Mouse (Mus musculus) fibroblast of lung, adult 2 months (primary cell): ENCODE measurements around the gene Sim1.

ENCODE experiments used
- DNase-seq: peaks from one replicate; pipeline ENCODE4 v3.0.0-alpha.2; 2011; ENCODE audit warnings: low read depth

Gene Sim1

DNA sequence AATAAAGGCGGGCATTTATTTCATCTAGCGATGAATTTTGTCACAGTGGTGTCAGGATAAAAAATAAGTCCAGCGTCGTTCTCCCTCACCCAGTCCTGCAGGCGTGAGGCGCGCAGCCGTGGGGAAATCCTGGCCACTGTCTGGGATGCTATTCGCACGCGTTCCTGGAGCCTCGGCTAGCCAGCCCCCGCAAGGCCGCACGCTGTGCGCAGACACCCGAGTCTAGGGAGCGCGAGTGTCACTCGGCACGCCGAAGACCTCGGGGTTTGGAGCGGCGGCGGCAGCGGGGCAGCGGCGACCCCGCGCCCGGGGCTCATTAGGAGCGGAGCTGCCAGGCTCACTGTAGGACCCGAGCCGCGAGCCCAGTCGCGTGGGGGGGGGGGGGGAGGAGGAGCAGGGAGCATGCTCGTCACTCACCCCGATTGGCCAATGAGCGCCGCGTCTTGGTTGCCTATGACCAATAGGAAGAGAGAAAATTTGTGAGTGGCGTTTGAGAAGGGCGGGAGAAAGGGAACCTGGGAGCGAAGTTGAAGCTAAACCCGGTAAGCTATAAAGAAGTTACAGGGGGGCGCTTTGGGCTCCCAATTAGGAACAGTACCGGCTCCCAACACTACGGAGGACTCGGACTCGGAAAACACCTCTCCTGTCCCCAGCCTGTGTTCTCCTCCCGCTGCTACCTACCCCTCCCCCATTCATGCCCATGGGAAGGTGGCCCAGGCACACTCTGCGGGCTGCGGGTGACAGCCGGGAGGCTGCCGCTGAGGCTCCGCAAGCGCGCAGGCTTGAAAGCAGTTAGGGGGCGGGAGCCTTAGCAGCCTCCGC lies at the start of gene Sim1:
TSS of gene Sim1 (plus strand) at position 585 of the 822 bp plus-strand sequence.
- DNase-seq = peak; percentile 90

DNA sequence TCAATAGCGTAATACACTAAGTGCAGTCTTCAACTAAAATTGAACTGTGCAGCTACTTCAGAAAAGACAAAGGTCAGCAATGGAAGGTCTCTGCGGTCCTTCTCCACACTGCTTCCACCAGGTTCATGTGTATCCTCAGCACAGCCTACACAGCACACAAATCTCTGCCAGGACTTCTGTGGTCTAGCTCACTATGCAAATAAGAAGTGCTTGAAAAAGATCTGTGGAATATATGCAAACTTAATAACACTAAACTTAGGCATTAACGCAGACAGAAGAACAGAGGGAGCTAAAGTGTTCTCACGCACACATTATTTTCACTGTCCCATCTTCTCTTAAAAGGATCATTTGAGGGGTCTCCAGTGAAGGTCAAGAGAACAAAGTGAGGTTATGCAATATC lies 26.4 kb upstream of the Sim1 start:
- DNase-seq = no peak

DNA sequence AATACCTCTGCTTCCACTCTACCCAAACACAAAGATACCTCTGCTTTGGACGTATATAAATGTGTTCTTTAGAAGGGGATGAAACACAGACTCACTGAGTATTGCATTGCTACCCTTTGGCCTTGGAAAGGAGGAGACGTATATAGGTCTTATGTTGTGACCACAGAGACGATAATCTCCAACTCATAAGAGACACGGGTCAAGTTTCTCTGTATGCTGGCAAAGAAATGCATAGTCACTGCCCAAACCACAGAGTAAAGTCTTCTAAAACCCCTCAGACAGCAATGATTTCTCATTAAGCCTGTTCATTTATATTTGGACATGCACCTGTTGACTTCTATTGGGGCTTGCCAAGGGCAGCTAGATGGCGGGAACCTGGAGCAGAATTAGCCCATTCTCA lies 17.6 kb upstream of the Sim1 start:
- DNase-seq = no peak

DNA sequence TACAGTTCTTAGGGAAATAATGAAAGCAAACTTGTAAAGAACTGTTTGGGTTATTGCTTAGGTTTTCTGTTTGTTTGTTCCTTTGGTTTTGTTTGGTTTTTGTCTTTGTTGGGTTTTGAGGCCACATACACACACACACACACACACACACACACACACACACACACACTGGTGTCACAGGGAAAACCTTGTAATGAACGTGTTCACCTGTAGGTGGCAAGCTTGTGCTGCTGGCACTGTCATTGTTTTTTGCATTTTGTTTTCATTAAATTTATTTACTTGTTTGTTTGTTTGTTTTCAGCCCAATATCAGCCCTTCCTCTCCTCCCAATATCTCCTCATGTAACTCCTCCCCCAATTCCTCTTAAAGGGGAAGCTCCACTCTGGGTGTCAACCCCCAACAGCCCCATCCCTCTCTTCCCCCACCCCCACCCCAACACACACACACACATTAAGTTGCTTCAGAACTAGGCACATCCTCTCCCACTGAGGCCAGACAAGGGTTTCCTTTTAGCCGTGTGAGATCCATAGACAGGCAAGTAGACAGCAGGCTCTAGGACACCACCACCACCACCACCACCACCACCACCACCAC lies 13.0 kb upstream of the Sim1 start:
- no peak for DNase-seq

DNA sequence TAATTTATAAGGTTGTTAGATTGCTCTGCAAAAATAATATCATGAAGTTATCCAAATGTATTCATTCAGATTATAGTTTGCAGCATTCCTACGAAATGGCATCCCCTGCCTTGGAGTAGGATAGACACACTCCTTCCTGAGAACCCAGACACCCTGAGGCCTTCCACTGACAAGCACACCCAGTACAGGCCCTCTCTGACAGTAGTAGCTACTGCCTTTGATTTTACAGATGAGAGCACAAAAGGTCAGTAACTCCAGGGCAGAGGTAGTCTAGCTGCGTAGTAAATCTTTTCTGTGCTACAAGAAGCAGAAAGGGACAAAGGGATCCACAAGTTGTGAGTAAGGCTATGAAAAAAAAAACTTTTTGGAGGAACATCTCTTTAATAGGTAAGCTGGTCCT lies 12.2 kb upstream of the Sim1 start:
- no peak for DNase-seq

DNA sequence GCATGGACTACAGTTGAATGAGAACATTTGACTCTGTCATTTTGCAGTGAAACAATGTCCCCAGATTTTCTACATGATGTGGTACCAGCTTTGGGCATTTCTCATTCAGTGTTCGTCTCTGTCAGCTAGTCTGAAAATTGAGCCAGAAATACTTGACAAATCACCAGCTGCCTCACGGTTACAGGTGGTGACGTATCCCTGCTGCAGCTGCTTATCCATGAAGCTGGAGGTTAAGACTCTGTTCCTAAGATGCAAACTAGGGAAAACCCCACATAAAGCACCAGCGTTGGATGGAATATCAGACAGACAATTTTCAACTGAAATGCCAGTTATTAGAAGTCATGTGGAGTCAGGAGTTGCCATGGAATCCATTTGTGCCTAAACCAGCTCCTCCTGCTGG lies 8.2 kb upstream of the Sim1 start:
- no peak for DNase-seq

DNA sequence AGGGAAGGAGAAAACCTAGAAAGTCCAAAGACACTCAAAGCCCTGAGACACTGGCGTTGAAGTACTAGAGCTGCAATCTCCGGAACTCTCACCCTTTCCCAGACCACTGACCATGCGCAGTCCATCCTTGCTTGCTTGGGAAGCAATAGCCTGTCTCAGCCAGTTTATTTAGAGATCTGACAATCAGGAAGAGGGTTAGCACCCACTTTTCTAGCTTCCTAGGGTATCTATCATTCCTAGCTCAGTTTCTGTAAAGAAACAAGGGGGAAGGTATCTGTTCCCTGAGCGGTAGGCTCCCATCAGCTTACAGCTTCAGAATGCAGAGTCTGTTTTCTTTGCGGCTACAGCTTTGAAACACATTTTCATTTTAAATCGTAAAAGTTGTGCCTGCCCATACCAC lies 3.9 kb upstream of the Sim1 start:
- no peak for DNase-seq

DNA sequence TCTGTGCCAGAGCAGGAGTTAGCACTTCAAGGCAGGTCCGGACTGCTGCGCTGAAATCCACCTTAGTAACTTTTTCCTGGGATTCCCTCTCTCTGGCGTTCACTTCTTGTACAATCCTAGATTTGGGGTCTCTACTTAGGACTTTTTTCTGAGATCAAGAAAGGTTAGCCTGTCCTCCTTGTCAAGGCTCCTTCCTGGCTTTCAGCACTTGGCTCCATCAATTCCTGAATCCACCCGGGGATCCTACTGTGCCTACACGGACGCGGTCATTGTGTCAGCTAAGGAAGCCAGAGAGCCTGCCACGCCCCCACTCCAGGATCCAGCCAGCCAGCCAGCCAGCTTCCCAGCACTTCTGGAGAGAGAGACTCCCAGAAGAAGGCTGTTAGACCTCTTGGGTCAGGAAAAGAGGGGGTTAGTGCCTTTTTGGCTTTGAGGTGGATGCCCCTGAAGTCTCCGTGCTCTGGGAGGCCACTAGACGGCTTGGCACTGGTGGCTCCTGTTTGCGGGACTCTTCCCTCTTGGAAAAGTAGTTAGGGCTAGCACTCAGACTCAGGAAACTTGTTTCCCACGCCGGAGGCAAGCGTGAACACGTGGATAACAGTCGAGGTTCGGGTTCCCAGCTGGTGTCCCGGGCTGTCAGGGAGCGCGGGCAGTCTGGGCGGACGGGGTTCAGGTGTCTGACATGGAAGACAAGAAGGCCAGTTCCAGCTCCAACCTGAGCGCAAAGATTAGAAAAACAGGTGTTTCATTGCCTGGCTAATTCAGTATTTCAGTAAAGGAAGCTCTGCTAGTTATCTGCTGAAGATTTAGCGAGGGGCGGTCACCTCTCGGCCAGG lies 2.5 kb upstream of the Sim1 start:
- no peak for DNase-seq

DNA sequence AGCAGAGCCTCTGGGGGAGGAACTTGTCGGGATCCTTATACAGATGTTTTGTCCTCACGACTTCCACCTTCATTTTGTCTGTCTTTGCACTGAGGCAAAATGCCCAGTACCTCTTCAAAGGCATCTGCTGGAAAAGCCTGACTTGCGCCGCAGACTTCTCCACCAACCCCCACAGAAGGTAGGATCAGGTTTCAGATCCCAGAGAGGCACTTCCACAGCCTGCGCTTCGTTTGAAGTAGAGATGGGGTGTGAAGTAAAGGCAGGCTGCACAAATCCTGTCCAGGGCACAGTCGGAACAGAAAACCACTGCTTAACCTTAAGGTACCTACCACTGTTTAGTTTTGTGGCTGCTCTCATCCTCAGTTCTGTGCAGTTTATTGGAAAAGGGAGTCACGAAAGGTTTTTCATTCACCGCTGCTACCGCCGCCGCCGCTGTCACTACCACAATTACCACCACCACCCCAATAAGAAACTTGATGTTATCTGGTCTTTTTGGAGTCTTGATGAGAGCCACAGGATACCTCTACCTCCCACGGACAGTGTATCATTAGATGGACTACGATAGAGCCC lies 1.7 kb upstream of the Sim1 start:
- DNase-seq = no peak

DNA sequence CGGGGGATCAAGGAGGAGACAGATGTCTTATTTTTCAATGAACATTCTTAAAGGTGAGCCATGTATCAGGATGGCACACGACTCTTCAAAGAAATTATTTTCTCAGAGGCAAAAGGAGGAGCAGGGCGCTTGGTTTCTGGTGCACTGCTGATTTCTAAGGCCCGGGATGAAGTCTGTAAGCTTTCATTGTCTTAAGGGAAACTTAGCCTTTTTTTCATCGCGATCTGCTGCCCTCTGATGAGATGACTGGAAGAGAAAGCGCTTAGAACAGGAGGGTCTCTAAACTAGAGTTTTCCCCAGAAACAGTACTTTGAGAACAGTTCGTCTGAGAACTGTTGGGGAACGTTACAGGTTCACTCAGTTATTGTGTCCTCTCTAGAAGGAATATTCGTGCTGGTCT lies 1.0 kb upstream of the Sim1 start:
- DNase-seq = no peak

DNA sequence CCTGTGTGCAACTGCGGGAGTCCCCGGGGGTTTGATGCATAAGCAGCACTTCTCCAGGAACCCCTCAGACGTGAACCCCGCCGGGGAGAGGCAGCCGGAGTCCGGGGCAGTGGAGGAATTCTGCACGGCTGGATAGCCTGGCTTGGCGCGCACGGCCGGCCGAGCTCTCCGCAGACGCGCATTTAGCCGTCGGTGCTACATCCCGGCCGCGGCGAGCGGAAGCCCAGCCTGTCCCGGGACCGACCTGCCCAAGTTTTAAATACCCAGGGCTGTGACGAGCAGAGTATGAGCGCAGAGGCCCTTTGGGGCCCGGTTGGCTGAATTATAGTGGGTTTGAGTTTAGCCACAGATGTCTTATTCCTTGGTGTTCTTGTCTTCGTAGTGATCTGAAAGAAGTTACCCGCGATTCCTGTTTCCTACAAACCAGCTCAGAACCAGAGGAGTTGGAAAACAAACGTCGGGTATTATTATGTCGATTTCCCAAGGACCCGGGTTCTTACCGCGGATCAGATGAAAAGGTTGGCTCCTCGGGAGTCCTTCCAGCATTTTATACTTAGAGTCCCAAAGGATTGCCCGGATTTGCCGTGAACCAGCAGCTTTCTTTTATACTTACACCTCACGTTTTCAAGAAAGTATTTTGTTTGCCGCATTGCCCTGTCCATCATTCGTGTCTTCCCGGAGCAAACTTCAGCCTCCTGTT lies 687 bp downstream of the Sim1 start:
- no peak for DNase-seq

DNA sequence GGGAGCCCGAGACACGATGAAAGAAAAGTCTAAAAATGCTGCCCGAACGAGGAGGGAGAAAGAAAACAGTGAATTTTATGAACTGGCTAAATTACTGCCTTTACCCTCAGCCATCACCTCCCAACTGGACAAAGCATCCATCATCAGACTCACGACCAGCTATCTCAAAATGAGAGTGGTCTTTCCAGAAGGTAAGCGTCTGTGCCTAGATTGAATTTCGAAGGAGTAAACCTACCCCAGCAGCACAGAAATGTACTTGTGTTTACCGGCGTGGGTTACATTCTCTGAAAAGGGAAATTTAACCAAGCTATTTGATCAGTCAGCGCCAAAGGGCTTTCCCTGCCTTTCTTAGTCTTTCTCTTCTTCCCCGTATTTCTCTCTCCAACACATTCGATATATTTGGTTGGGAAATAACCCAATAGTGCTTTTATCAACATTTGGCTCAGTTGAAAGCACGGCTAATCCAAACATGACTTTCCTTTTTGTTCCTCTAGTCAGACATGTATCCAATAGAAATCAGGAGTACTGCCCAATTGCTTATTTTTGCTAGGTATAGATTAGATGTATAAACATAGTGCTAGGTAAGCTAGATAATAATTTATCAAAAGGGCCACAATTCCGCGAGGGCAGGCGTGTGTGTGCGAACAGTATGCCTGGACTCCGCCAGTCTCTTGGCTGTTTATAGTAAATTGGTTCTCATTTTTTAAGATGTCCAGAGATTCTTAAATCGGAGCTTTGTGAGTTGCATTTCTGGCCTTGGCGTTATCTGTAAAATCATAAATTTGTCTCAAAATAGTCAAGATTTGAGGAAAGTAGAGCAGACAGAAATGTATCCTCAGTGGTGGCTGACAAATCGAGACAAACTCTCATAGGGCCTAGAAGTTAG lies 1.6 kb downstream of the Sim1 start:
- DNase-seq = no peak

DNA sequence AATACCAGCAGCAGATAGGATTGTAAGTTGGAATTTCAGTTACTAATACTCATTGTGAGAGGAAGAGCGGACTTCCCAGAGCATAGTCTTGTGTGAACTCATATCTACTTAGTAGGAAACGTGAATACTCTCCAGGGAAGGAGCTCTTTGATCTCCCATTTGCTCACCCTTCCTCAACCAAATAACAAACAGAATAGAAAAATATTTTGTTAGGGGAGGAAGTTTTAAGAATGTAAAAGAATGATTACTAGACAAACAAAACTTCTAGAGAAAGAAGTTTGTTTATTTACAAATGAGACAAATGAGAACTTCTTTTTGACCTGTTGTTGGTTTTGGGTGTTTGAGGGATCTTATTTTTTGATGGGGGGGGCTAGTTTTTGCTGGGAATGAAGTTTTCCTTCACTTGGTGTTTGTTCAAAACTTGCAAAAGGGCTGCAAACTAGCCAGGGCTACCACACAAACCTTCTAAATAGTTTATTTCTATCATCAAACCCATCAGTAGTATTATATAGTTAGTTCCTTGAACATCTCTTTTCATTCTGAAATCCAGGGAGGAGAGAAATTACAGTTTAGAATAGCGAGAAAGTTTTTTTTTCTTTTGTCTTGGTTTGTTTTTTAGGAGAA lies 2.3 kb downstream of the Sim1 start:
- no peak for DNase-seq

DNA sequence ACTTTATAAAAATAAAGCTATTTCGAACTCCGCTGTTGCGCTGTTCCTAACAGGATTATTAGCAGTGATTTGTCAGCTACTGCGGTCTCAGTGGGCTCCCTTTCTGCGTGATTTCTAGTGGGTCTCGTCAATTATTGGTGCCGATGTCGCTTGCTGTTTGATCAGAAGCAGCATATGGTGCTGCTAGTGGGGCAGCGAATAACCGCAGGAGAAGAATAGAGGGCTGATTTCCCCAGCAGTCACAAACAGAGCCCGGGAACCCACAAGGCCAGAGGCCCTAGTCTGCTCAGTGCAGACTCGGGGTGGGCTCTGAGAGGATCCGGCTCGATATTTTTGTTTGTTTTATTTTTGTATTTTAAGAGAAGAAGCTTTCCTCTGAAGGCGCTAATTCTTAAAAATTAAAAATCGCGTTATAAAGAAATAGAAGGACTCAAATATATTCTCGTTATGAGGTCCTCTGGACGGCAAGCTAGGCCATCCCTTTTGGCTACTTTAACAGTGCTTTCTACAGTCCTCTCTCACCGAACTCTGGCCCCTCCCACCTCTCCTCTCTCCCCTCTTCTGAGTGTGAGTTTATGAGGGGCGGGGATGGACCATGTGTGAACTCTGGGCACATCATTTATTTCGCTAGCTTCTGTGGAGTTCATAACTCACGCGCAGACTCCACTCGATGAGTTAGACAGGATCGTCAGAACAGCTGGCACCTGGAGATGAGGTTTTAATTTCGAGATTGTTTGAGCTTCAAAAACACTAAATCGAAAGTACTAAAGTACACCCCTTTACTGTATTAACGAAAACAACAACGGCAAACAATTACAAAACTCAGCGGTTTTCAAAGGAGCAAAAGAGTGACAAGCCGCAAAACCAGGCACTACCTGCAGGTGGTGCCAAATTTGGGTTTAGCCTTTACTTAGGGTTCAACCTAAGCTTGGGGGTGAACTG lies 3.2 kb downstream of the Sim1 start:
- peak; percentile 75 for DNase-seq

DNA sequence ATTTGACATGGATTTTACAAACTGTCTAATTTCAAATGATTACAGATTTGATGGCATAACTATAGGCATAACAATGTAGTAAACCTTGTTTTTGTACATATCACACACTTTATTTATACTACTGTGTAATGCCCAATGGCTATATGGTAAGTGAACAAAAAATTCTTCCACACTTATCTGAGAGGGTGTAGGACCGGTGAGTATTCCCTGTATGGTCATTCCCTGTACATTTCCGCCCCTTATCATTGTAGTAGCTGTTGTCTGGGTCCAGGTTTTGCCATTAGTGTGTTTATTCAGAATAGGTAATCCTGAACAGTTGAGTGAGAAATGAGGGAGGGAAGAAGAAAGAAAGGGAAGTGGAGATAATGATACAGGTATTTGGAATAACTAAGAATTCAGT lies 4.1 kb downstream of the Sim1 start:
- DNase-seq = no peak

DNA sequence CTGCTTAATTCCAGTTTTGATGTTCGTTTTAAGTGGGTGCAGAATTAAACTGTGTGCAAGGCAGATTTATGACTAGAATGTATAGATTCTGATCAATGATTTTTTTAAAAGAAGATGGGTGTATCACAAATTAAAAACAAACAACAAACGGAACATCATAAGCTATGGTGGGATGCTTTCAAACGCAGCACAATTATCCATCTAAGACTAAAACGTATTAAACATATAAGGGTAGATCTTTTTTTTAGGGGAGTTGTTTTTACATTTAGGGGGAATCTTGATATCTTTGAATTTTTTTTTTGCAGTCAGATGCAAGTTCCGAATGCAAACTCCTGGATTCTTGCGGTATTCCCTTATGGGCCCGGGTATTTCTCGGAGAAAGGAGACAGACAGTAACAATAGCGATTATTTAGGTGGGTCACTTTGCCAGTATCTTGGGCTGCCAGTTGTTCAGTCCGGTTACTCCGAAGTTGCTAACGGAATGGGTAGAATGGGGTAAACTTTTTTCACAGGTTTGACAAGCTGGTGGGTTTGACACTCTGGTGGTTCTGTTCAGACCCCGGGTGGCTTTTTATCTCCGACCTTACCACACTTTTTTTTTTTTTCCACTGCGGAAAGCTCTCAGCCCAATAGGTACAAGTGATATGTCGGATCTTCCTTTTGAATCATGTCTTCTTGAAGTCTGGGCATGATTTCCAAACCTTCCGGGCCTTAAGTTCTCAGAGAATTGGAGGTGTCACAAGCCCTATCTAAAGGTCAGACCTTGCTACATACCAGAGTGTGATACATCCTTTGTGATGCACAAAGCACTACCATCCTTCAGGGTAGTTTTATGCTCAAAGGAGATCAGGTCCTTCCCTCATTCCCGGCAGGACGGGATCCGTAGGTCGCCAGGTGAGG lies 5.5 kb downstream of the Sim1 start:
- no peak for DNase-seq

DNA sequence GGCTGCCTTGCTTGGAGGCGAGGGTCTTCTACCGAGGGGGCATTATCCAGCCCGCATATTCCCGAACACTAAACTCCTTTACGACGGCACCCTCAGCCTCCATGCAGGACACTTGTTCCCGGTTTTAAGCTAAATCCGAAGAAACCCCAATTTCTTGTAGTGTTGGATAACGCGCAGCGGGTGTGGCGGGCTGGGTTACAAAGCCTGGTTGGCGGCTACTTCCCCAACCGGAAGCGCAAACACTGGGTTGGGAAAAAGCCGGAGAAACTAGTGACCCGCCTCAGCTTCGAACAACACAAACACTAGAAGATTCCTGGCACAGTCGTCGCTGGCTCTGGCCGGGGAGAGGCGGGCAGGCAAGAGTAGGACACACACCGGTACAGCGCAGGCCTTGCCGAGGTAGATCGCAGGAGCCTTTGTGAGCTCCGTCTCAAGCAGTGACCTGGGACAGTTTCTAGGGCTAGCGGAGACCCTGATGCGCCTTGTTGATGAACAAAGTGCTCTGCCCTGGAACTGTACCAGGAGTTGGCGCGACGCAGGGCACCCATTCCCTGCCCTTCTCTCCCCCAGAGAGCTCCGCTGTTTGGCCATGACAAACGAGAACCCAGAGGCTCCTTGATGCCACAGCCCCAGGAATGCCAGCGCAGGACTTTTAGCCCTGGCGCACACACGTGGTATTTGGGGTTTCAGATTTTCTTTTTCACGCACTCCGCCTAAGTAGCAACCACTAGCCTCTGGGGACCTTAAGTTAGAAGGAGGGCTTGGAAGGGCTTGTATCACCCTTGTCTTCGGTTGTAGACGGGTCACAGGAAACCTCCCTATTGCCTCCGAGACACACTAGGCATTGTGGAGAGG lies 6.4 kb downstream of the Sim1 start:
- no peak for DNase-seq
